Mouse (Mus musculus) neural tube, embryonic 14.5 days (tissue): ENCODE measurements around the gene Fam83e. TPM values are rescaled to one million over a fixed set of nuclear protein-coding genes. Genes with fewer than 3 reads are reported as not detected.
A peak's percentile ranks its signal among the peaks of the same experiment; 100 is the strongest.

ENCODE experiments used
- ATAC-seq: fragments of 200-750 bp; cut with Nextera tagmentation; 2 replicates; pipeline ENCODE4 v1.8.0; 2017; ENCODE audit warnings: low read depth, mild to moderate bottlenecking, moderate TSS enrichment, moderate library complexity
- H3K27ac ChIP-seq: fragments of 300-500 bp; sonication (generic); 2 replicates; pipeline ENCODE4 v1.5.1; 2014; ENCODE audit warnings: low read depth, mild to moderate bottlenecking, control low read depth, low read length, moderate library complexity, mixed read lengths
- H3K27me3 ChIP-seq: fragments of 300-500 bp; sonication (generic); 2 replicates; pipeline ENCODE4 v1.6.1; 2014; ENCODE audit warnings: low read length; ENCODE audit not compliant: control insufficient read depth, insufficient read depth
- H3K36me3 ChIP-seq: fragments of 300-500 bp; sonication (generic); 2 replicates; pipeline ENCODE4 v1.6.1; 2014; ENCODE audit warnings: low read length, mixed read lengths; ENCODE audit not compliant: control insufficient read depth, insufficient read depth
- H3K4me1 ChIP-seq: fragments of 300-500 bp; sonication (generic); 2 replicates; pipeline ENCODE4 v1.6.1; 2014; ENCODE audit warnings: low read length; ENCODE audit not compliant: control insufficient read depth, insufficient read depth
- H3K4me2 ChIP-seq: fragments of 300-500 bp; sonication (generic); 2 replicates; pipeline ENCODE4 v1.6.1; 2014; ENCODE audit warnings: mild to moderate bottlenecking, low read depth, low read length, control low read depth
- H3K4me3 ChIP-seq: fragments of 300-500 bp; sonication (generic); 2 replicates; pipeline ENCODE4 v1.5.1; 2014; ENCODE audit warnings: low read depth, low read length, control low read depth, mixed read lengths
- H3K9ac ChIP-seq: fragments of 300-500 bp; sonication (generic); replicated peaks from 2 replicates; pipeline ENCODE4 v1.6.1; 2014; ENCODE audit warnings: low read depth, mild to moderate bottlenecking, control low read depth, low read length, mixed read lengths
- H3K9me3 ChIP-seq: fragments of 300-500 bp; sonication (generic); 2 replicates; pipeline ENCODE4 v1.6.1; 2016; ENCODE audit warnings: low read length; ENCODE audit not compliant: control insufficient read depth
- WGBS: fragments of 180-500 bp; shearing (Covaris S2); extraction: QIAGEN DNeasy Blood & Tissue Kit; methylation state at CpG from one replicate; pipeline ENCODE4 v1.1.7; 2014; 5-methylcytosine and 5-hydroxymethylcytosine counted together
- polyA plus RNA-seq: library from polyadenylated mRNA; unstranded; fragments of >200 nt; fragmentation: Nextera tagmentation; extraction: Ambion mirVana; gene quantifications from 2 replicates; pipeline ENCODE4 v1.2.1, GENCODE M21; 2014

The Fam83e gene
- polyA plus RNA-seq, 1 experiment from 2014 or later = 0.24 TPM

DNA sequence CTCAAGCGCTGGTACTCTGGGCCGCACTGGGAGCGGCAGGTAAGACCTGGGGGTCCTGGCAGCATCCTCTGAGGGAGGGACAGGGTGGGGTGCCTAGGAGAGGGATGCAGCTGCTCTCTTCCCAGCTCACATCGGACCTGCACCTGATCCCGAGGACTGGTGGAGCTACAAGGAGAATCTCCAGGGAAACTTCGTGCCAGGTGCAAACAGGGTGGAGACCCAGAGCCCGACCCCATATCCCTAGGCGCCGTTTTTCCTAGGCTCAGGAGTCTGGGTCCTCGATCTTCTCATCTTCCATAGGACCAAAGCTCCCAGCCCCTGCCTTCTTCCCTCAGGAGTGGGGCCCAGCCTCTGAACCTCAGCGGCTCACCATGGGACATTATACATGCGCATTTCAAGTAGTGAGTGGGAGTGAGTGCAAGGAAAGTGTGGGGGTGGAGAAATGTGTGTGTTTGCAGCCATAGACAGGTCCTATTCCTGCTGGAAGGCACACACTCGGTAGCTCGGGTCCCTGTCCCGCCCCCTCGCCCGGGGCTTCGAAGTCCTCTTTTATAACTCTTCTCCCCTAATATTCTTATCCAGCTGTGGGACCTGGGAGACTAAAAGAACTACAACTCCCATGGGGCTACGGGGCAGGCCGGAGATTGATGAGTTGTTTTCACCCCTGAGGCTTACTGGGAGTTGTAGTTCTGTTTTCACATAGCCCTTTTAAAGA, 20.6 kb upstream of the Fam83e start:
- peaks cover 7% of the 10 kb centered on the region; the same call in 1 of the 2 replicates for H3K27me3 ChIP-seq
- H3K36me3 ChIP-seq = no peaks in the 10 kb centered on the region
- H3K4me2 ChIP-seq = peak overlapping the region; percentile 85
- peaks cover 11% of the 10 kb centered on the region; the same call in 1 of the 2 replicates for H3K4me1 ChIP-seq
- H3K9ac ChIP-seq = peak overlapping the region; percentile 67
- peak overlapping the region; percentile 70 for H3K27ac ChIP-seq
- H3K4me3 ChIP-seq = peak overlapping the region; percentile 46
- no peaks in the 10 kb centered on the region for H3K9me3 ChIP-seq
- ATAC-seq = peak; percentile 3; the same call in 1 of the 2 replicates
- WGBS = under 1% methylated on average over 20 of the region's 20 CpGs

DNA sequence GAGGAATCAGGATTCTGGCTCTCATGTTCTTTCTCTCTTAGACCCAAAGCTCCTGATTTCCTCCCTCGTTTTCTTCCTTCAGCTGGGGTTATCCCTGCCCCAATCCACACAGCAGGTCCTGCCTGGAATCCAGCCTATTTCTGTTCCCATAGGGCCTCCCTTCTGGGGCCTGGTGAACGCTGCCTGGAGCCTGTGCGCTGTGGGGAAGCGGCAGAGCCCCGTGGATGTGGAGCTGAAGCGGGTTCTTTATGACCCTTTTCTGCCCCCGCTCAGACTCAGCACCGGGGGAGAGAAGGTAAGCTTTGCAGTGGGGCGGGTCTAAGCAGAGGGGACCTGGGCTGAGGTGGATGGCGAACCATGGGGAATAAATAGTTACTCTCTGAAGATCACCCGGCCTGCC, 19.9 kb upstream of the Fam83e start:
- WGBS = 24% methylated on average over 11 of the region's 11 CpGs
- Histone ChIP-seq H3K4me3 (peak overlapping the region; percentile 22), H3K27ac (peak overlapping the region; percentile 30; the same call in 1 of the 2 replicates), H3K36me3 (no peaks in the 10 kb centered on the region), H3K9ac (peak overlapping the region; percentile 30; the same call in 1 of the 2 replicates), H3K9me3 (no peaks in the 10 kb centered on the region), H3K27me3 (peaks cover 7% of the 10 kb centered on the region; the same call in 1 of the 2 replicates), H3K4me2 (peak overlapping the region; percentile 85), H3K4me1 (peaks cover 17% of the 10 kb centered on the region)
- no peak for ATAC-seq

- no peaks in the 10 kb centered on the region for H3K36me3 ChIP-seq
- WGBS = 85% methylated on average over 11 of the region's 11 CpGs
- H3K27me3 ChIP-seq = peaks cover 7% of the 10 kb centered on the region; the same call in 1 of the 2 replicates
- ATAC-seq = no peak
- peak overlapping the region; percentile 22; the same call in 1 of the 2 replicates for H3K4me3 ChIP-seq
- peak overlapping the region; percentile 85 for H3K4me2 ChIP-seq
- H3K9ac ChIP-seq = no peak overlapping the region
- H3K9me3 ChIP-seq = no peaks in the 10 kb centered on the region
- no peak overlapping the region for H3K27ac ChIP-seq
- peaks cover 22% of the 10 kb centered on the region for H3K4me1 ChIP-seq
Observed at GRCm38 (mm10) chr7:45701607-45702006, 19.4 kb upstream of the Fam83e start.

- H3K27ac ChIP-seq = no peak overlapping the region
- 96% methylated on average over 11 of the region's 11 CpGs for WGBS
- H3K4me2 ChIP-seq = no peak overlapping the region
- no peaks in the 10 kb centered on the region for H3K9me3 ChIP-seq
- no peak for ATAC-seq
- H3K27me3 ChIP-seq = peaks cover 7% of the 10 kb centered on the region; the same call in 1 of the 2 replicates
- H3K4me1 ChIP-seq = peaks cover 23% of the 10 kb centered on the region
- no peak overlapping the region for H3K9ac ChIP-seq
- no peak overlapping the region for H3K4me3 ChIP-seq
- no peaks in the 10 kb centered on the region for H3K36me3 ChIP-seq
Observed at GRCm38 (mm10) chr7:45702316-45702715, 18.7 kb upstream of the Fam83e start.

GRCm38 (mm10) chr7:45702809-45703520, 18.0 kb upstream of the Fam83e start:
- Histone ChIP-seq H3K4me1 (peaks cover 24% of the 10 kb centered on the region), H3K36me3 (no peaks in the 10 kb centered on the region), H3K27ac (no peak overlapping the region), H3K9ac (no peak overlapping the region), H3K4me3 (no peak overlapping the region), H3K4me2 (peak overlapping the region; percentile 93), H3K9me3 (no peaks in the 10 kb centered on the region), H3K27me3 (peaks cover 7% of the 10 kb centered on the region; the same call in 1 of the 2 replicates)
- ATAC-seq = no peak
- WGBS = 90% methylated on average over 17 of the region's 17 CpGs

GRCm38 (mm10) chr7:45703521-45704033, 17.4 kb upstream of the Fam83e start:
- ATAC-seq = no peak
- Histone ChIP-seq H3K9ac (peak overlapping the region; percentile 13; the same call in 1 of the 2 replicates), H3K4me1 (peaks cover 30% of the 10 kb centered on the region), H3K4me2 (peak overlapping the region; percentile 93), H3K36me3 (no peaks in the 10 kb centered on the region), H3K4me3 (peak overlapping the region; percentile 31), H3K27me3 (peaks cover 4% of the 10 kb centered on the region; the same call in 1 of the 2 replicates), H3K27ac (peak overlapping the region; percentile 73), H3K9me3 (no peaks in the 10 kb centered on the region)
- 37% methylated on average over 12 of the region's 12 CpGs for WGBS

DNA sequence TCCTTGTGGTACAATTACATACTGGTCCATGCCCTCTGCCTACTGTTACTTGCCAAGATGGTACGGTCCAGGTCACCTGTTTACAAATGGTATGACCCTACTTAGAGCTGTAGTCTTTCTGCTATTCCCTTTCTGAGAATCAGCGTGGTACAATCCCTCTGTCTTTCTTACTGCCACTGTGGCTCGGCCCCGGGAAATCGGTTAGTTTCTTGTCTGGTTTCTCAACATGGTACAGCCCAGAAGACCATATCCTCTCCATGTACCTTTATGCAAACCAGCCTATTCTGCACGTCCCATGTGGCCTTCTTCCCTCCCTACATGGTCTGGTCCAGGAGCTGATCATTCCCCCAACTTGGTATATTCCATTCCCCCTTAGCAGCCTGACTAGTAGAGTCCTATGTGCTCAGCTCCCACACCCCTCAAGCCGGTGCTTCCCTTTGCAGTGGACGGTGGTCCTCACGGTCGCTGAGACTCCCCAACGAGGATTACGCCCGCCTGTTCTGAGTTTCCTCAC, 16.9 kb upstream of the Fam83e start:
- 1% methylated on average over 13 of the region's 13 CpGs for WGBS
- Histone ChIP-seq H3K9ac (peak overlapping the region; percentile 47), H3K9me3 (no peaks in the 10 kb centered on the region), H3K4me2 (peak overlapping the region; percentile 93), H3K27me3 (peaks cover 4% of the 10 kb centered on the region; the same call in 1 of the 2 replicates), H3K4me3 (peak overlapping the region; percentile 31), H3K27ac (peak overlapping the region; percentile 73), H3K36me3 (no peaks in the 10 kb centered on the region), H3K4me1 (peaks cover 35% of the 10 kb centered on the region)
- peak; percentile 44 for ATAC-seq

DNA sequence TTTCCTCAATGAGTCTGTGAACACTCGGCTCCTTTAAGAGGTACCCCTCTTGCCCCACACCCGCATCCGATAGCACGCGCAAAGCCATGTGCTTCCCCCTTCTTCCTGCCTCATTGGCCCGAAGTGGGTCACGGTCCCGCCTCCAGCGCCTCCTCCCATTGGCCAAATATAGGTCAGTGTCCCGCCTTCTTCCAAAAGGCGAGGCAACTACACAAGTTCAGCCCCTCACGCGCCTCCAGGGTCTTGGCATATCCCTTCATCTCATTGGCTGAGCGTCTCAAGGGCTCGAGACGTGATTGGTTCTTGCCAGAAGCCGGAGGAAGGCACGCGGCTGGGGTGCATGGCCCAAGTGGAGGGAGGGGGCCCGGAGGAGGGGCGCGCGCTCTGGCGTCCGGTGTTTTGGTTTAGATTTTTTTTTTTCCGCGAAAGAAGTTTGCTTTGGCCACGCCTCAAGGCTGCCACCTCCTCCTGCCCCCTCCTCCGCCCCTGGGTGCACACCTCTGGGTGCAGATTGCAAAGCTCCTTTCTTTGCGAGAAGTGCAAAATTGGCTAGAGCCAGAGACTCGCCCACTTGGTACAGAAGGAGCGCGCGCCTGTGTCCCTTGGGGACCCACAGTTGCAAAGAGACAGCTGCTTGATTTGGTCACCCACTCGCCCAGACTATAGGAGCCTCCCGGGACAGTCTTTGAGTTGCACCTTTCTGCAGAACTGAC, 16.1 kb upstream of the Fam83e start, which contains the start of gene Dbp:
Gene Dbp, plus strand, starts transcription at position 359 of the 713 bp plus-strand sequence.
- ATAC-seq = peak; percentile 84

More for the DNA sequence above, 16.1 kb upstream of the Fam83e start, which contains the start of gene Dbp:
- Histone ChIP-seq H3K9ac (peak within 1 kb of the TSS; percentile 47), H3K27ac (peak within 1 kb of the TSS; percentile 73), H3K27me3 (no peaks in the 10 kb centered on the region), H3K4me2 (peak within 1 kb of the TSS; percentile 93), H3K36me3 (no peaks in the 10 kb centered on the region), H3K9me3 (no peaks in the 10 kb centered on the region), H3K4me3 (peak within 1 kb of the TSS; percentile 48), H3K4me1 (peaks cover 43% of the 10 kb centered on the region)
- whole genome bisulfite sequencing = under 1% methylated on average over 36 of the region's 36 CpGs
